Mouse (Mus musculus): ENCODE measurements around the gene AI481877. TPM values are rescaled to one million over a fixed set of nuclear protein-coding genes. Genes with fewer than 3 reads are reported as not detected.

AI481877 gene
- polyA plus RNA-seq, 1 experiment from 2014 or later, result not detected

GRCm38 (mm10) chr4:59108721-59109120 is 30.1 kb downstream of the AI481877 start:
- no peak for ATAC-seq (ENCODE audit: low read depth)
- Histone ChIP-seq H3K9ac (no peak overlapping the region), H3K4me1 (replicated peaks) (no peaks in the 10 kb centered on the region), H3K36me3 (no peaks in the 10 kb centered on the region), H3K4me3 (no peak overlapping the region), H3K27ac (replicated peaks) (no peak overlapping the region), H3K9me3 (no peaks in the 10 kb centered on the region), H3K4me2 (no peak overlapping the region), H3K27me3 (no peaks in the 10 kb centered on the region)
- 84% methylated on average over 4 of the region's 4 CpGs for WGBS

- ATAC-seq (ENCODE audit: low read depth), result no peak
- Histone ChIP-seq H3K4me3 (no peak overlapping the region), H3K27me3 (no peaks in the 10 kb centered on the region), H3K4me2 (no peak overlapping the region), H3K9me3 (no peaks in the 10 kb centered on the region), H3K4me1 (replicated peaks) (no peaks in the 10 kb centered on the region), H3K27ac (replicated peaks) (no peak overlapping the region), H3K9ac (no peak overlapping the region), H3K36me3 (no peaks in the 10 kb centered on the region)
- 79% methylated on average over 2 of the region's 2 CpGs for WGBS
Measured at GRCm38 (mm10) chr4:59107886-59108285, 30.9 kb downstream of the AI481877 start.

GRCm38 (mm10) chr4:59106661-59107060 is 32.1 kb downstream of the AI481877 start:
- Histone ChIP-seq H3K27ac (replicated peaks) (no peak overlapping the region), H3K4me2 (no peak overlapping the region), H3K4me3 (no peak overlapping the region), H3K27me3 (no peaks in the 10 kb centered on the region), H3K36me3 (no peaks in the 10 kb centered on the region), H3K9me3 (no peaks in the 10 kb centered on the region), H3K4me1 (replicated peaks) (no peaks in the 10 kb centered on the region), H3K9ac (no peak overlapping the region)
- no peak for ATAC-seq (ENCODE audit: low read depth)
- 77% methylated on average over 5 of the region's 5 CpGs for WGBS

- WGBS, result 89% methylated on average over 2 of the region's 2 CpGs
- Histone ChIP-seq H3K9ac (no peak overlapping the region), H3K4me2 (no peak overlapping the region), H3K4me3 (no peak overlapping the region), H3K27ac (replicated peaks) (no peak overlapping the region), H3K4me1 (replicated peaks) (no peaks in the 10 kb centered on the region), H3K36me3 (no peaks in the 10 kb centered on the region), H3K27me3 (no peaks in the 10 kb centered on the region), H3K9me3 (no peaks in the 10 kb centered on the region)
- ATAC-seq (ENCODE audit: low read depth), result no peak
Measured at GRCm38 (mm10) chr4:59104166-59104565, 34.6 kb downstream of the AI481877 start.

- H3K4me3 ChIP-seq, result no peak overlapping the region
- no peak overlapping the region for H3K27ac ChIP-seq (replicated peaks)
- no peak overlapping the region for H3K9ac ChIP-seq
- no peaks in the 10 kb centered on the region for H3K4me1 ChIP-seq (replicated peaks)
- H3K36me3 ChIP-seq, result no peaks in the 10 kb centered on the region
- H3K27me3 ChIP-seq, result no peaks in the 10 kb centered on the region
- H3K4me2 ChIP-seq, result no peak overlapping the region
- ATAC-seq (ENCODE audit: low read depth), result peak; percentile 94
- H3K9me3 ChIP-seq, result no peaks in the 10 kb centered on the region
Measured at GRCm38 (mm10) chr4:59096393-59096792, 42.4 kb downstream of the AI481877 start.

GRCm38 (mm10) chr4:59089391-59089790 is 49.4 kb downstream of the AI481877 start:
- Histone ChIP-seq H3K27me3 (no peaks in the 10 kb centered on the region), H3K4me1 (replicated peaks) (no peaks in the 10 kb centered on the region), H3K9me3 (no peaks in the 10 kb centered on the region), H3K27ac (replicated peaks) (no peak overlapping the region), H3K36me3 (no peaks in the 10 kb centered on the region), H3K4me2 (no peak overlapping the region), H3K4me3 (no peak overlapping the region), H3K9ac (no peak overlapping the region)
- no peak for ATAC-seq (ENCODE audit: low read depth)
- 71% methylated on average over 1 of the region's 1 CpGs for WGBS

- WGBS, result 83% methylated on average over 2 of the region's 2 CpGs
- Histone ChIP-seq H3K9ac (no peak overlapping the region), H3K27me3 (no peaks in the 10 kb centered on the region), H3K4me2 (no peak overlapping the region), H3K27ac (replicated peaks) (no peak overlapping the region), H3K9me3 (no peaks in the 10 kb centered on the region), H3K36me3 (no peaks in the 10 kb centered on the region), H3K4me3 (no peak overlapping the region), H3K4me1 (replicated peaks) (no peaks in the 10 kb centered on the region)
- no peak for ATAC-seq (ENCODE audit: low read depth)
Measured at GRCm38 (mm10) chr4:59083430-59083829, 55.4 kb downstream of the AI481877 start.

- H3K9ac ChIP-seq, result no peak overlapping the region
- no peaks in the 10 kb centered on the region for H3K9me3 ChIP-seq
- whole genome bisulfite sequencing, result 54% methylated on average over 3 of the region's 3 CpGs
- no peak overlapping the region for H3K4me3 ChIP-seq
- ATAC-seq (ENCODE audit: low read depth), result no peak
- no peak overlapping the region for H3K4me2 ChIP-seq
- H3K36me3 ChIP-seq, result no peaks in the 10 kb centered on the region
- H3K27ac ChIP-seq (replicated peaks), result no peak overlapping the region
- no peaks in the 10 kb centered on the region for H3K27me3 ChIP-seq
- no peaks in the 10 kb centered on the region for H3K4me1 ChIP-seq (replicated peaks)
Measured at GRCm38 (mm10) chr4:59069276-59069675, 69.5 kb downstream of the AI481877 start.

GRCm38 (mm10) chr4:59062526-59062925 is 76.3 kb downstream of the AI481877 start:
- no peak overlapping the region for H3K4me2 ChIP-seq
- ATAC-seq (ENCODE audit: low read depth), result no peak
- no peak overlapping the region for H3K9ac ChIP-seq
- H3K36me3 ChIP-seq, result no peaks in the 10 kb centered on the region
- no peak overlapping the region for H3K27ac ChIP-seq (replicated peaks)
- no peaks in the 10 kb centered on the region for H3K9me3 ChIP-seq
- WGBS, result 78% methylated on average over 12 of the region's 12 CpGs
- H3K27me3 ChIP-seq, result no peaks in the 10 kb centered on the region
- no peaks in the 10 kb centered on the region for H3K4me1 ChIP-seq (replicated peaks)
- H3K4me3 ChIP-seq, result no peak overlapping the region

- Histone ChIP-seq H3K4me2 (no peak overlapping the region), H3K4me1 (replicated peaks) (no peaks in the 10 kb centered on the region), H3K27me3 (no peaks in the 10 kb centered on the region), H3K36me3 (no peaks in the 10 kb centered on the region), H3K9me3 (no peaks in the 10 kb centered on the region), H3K27ac (replicated peaks) (no peak overlapping the region), H3K9ac (no peak overlapping the region), H3K4me3 (no peak overlapping the region)
- no peak for ATAC-seq (ENCODE audit: low read depth)
- WGBS, result 92% methylated on average over 3 of the region's 3 CpGs
Measured at GRCm38 (mm10) chr4:59057929-59058328, 80.9 kb downstream of the AI481877 start.

- Histone ChIP-seq H3K4me3 (no peak overlapping the region), H3K4me2 (no peak overlapping the region), H3K4me1 (replicated peaks) (no peaks in the 10 kb centered on the region), H3K36me3 (no peaks in the 10 kb centered on the region), H3K27me3 (no peaks in the 10 kb centered on the region), H3K9me3 (no peaks in the 10 kb centered on the region), H3K9ac (no peak overlapping the region), H3K27ac (replicated peaks) (no peak overlapping the region)
- 92% methylated on average over 1 of the region's 1 CpGs for WGBS
- no peak for ATAC-seq (ENCODE audit: low read depth)
Measured at GRCm38 (mm10) chr4:59051081-59051480, 87.7 kb downstream of the AI481877 start.

- Histone ChIP-seq H3K27me3 (no peaks in the 10 kb centered on the region), H3K9me3 (peaks cover 2% of the 10 kb centered on the region; the same call in 1 of the 2 replicates), H3K9ac (no peak overlapping the region), H3K27ac (replicated peaks) (no peak overlapping the region), H3K36me3 (peaks cover 3% of the 10 kb centered on the region), H3K4me2 (no peak overlapping the region), H3K4me3 (no peak overlapping the region), H3K4me1 (replicated peaks) (no peaks in the 10 kb centered on the region)
- WGBS, result 25% methylated on average over 3 of the region's 3 CpGs
- ATAC-seq (ENCODE audit: low read depth), result no peak
Measured at GRCm38 (mm10) chr4:59047222-59047621, 91.6 kb downstream of the AI481877 start.

- no peak overlapping the region for H3K4me2 ChIP-seq
- no peak for ATAC-seq (ENCODE audit: low read depth)
- H3K36me3 ChIP-seq, result peaks cover 31% of the 10 kb centered on the region
- no peak overlapping the region for H3K9ac ChIP-seq
- WGBS, result 92% methylated on average over 6 of the region's 6 CpGs
- no peaks in the 10 kb centered on the region for H3K27me3 ChIP-seq
- no peaks in the 10 kb centered on the region for H3K4me1 ChIP-seq (replicated peaks)
- H3K4me3 ChIP-seq, result no peak overlapping the region
- no peak overlapping the region for H3K27ac ChIP-seq (replicated peaks)
- peaks cover 2% of the 10 kb centered on the region; the same call in 1 of the 2 replicates for H3K9me3 ChIP-seq
Measured at GRCm38 (mm10) chr4:59043891-59044290, 94.9 kb downstream of the AI481877 start.
